Mouse (Mus musculus) limb, embryonic 14.5 days (tissue): ENCODE measurements at regions not wholly inside any gene's neighbourhood (a gene's known extent, or its start where the extent isn't known, plus 50 kb on each side); places are given as distances from the start of the nearest gene placed in this dataset.

Experiments used
- ATAC-seq: fragments of 200-750 bp; cut with Nextera tagmentation; 2 replicates; pipeline ENCODE4 v1.8.0; 2017; ENCODE audit warnings: low read depth, moderate number of reproducible peaks, moderate TSS enrichment; ENCODE audit not compliant: low FRiP score
- DNase-seq: peaks from one replicate; pipeline ENCODE4 v3.0.0-alpha.2; 2015; ENCODE audit warnings: low spot score
- H3K27ac ChIP-seq: fragments of 300-500 bp; sonication (generic); replicated peaks from 2 replicates; pipeline ENCODE4 v1.5.1; 2014; ENCODE audit warnings: low read depth, mild to moderate bottlenecking, low read length, moderate library complexity, mixed read lengths
- H3K27me3 ChIP-seq: fragments of 300-500 bp; sonication (generic); 2 replicates; pipeline ENCODE4 v1.6.1; 2014; ENCODE audit warnings: low read length, mixed read lengths; ENCODE audit not compliant: control insufficient read depth, insufficient read depth
- H3K36me3 ChIP-seq: fragments of 300-500 bp; sonication (generic); 2 replicates; pipeline ENCODE4 v1.6.1; 2014; ENCODE audit warnings: mild to moderate bottlenecking, low read length, moderate library complexity, mixed read lengths; ENCODE audit not compliant: control insufficient read depth, insufficient read depth
- H3K4me1 ChIP-seq: fragments of 300-500 bp; sonication (generic); 2 replicates; pipeline ENCODE4 v1.6.1; 2014; ENCODE audit warnings: antibody characterized with exemption, low read length, mixed read lengths; ENCODE audit not compliant: control insufficient read depth, insufficient read depth
- H3K4me2 ChIP-seq: fragments of 300-500 bp; sonication (generic); replicated peaks from 2 replicates; pipeline ENCODE4 v1.6.1; 2014; ENCODE audit warnings: low read depth, mild to moderate bottlenecking, low read length, moderate library complexity; ENCODE audit not compliant: severe bottlenecking
- H3K4me3 ChIP-seq: fragments of 300-500 bp; sonication (generic); replicated peaks from 2 replicates; pipeline ENCODE4 v1.5.1; 2014; ENCODE audit warnings: low read length
- H3K9ac ChIP-seq: fragments of 300-500 bp; sonication (generic); 2 replicates; pipeline ENCODE4 v1.6.1; 2014; ENCODE audit warnings: mild to moderate bottlenecking, low read depth, low read length, moderate library complexity; ENCODE audit not compliant: severe bottlenecking
- H3K9me3 ChIP-seq: fragments of 300-500 bp; sonication (generic); 2 replicates; pipeline ENCODE4 v1.6.1; 2016; ENCODE audit warnings: low read length; ENCODE audit not compliant: control insufficient read depth
- POLR2A ChIP-seq: fragments of 200-500 bp; IDR thresholded peaks from 2 replicates; pipeline ENCODE4 v1.8.0; 2012; ENCODE audit warnings: inconsistent platforms, mild to moderate bottlenecking, moderate library complexity, borderline replicate concordance; ENCODE audit not compliant: insufficient read depth, insufficient read length; ENCODE audit errors: extremely low read depth
- WGBS: fragments of 180-500 bp; shearing (Covaris S2); extraction: QIAGEN DNeasy Blood & Tissue Kit; methylation state at CpG from one replicate; pipeline ENCODE4 v1.1.7; 2014; 5-methylcytosine and 5-hydroxymethylcytosine counted together

DNA sequence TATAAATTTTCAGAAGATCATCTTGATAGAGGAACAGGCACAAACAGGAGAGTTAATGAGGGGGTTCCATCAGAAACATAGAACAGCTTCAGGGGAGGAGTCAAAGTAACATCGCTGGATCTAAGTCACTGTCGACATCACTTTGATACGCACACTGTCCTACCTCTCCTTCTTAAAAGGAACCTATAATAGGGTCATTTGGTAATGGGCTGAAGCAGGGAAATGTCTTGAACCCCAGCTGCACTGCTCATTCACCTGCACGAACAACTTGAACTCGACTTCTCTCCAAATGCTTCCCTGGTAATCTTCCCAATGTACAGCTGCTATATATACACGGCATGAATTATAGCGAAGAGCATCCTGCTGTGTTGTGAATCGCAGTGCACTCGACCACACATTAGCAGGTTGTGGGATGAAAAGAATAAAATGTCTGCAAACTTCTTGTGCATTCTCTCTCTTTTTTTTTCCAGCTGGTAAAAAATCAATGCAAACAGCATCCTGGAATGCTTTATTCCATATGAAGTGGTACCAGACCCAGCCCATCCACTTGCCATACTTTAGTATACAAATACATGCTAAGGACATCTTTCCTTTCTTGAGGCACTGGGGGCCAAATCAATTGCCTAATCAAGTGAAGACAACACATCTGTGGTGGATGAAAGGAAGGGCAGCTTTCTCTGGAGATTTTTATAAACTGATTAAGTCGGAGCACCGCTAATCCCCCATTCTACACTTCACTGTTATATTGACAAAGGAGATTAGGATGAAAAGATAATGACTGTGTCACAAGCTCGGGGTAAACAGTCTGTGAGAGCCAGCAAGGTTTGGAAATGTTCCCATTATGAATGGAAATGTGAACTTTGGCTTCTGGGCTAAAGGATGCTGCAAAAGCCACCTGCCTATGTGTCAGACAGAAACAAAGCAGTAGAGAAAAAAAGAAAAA, 325.6 kb upstream of the Itga1 start:
- Histone ChIP-seq H3K9me3 (no peaks in the 10 kb centered on the region), H3K4me3 (no peak overlapping the region), H3K9ac (no peak overlapping the region), H3K27me3 (no peaks in the 10 kb centered on the region), H3K36me3 (no peaks in the 10 kb centered on the region), H3K27ac (no peak overlapping the region), H3K4me1 (no peaks in the 10 kb centered on the region), H3K4me2 (no peak overlapping the region)
- 70% methylated on average over 12 of the region's 12 CpGs for WGBS
- TF ChIP-seq POLR2A, result no peak
- ATAC-seq (no peak), DNase-seq (no peak)

DNA sequence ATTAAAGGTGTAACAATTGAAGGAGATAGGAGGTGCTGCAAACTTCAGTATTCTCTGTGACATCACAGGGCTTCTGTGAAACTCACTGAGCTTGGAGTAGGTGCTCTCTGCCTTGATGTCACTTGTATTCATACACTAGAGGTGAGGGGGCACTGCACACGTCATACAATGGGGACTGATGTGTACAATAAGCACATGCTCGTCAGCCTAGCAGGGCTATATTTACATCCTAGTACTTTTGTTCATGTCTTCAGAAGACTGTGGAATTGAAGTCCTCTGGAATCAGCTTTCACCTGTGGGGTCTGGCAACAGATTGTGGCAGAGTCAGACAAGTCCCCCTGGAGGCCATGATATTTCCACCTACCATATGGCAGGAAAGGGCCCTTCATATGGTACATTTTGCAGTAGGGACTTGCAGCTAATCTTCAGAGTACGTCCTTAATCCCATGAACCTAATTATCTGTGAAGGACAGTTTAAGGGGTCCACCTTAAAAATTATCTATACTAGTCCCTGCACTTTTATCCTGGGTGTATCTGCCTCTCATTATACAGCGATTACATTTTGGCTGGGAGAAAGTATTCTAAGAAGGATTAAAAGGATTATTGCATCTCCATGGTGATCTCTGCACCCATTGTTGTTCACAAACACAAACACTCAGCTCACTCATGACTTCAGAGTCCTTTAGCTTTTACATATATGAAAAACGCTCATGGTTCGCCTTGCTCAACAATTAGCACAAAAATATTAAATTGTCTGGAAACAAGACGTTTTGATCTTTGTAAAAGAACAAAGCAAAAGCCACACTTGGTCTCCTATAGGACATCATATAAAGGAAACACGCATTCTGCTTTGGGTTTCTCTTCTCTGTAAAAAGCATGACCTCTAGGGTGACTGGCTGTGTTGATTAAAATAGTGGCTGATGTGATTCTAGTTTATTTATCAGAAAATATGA, 324.1 kb upstream of the Itga1 start:
- Histone ChIP-seq H3K4me1 (no peaks in the 10 kb centered on the region), H3K36me3 (no peaks in the 10 kb centered on the region), H3K9ac (no peak overlapping the region), H3K9me3 (no peaks in the 10 kb centered on the region), H3K4me2 (no peak overlapping the region), H3K27me3 (no peaks in the 10 kb centered on the region), H3K27ac (no peak overlapping the region), H3K4me3 (no peak overlapping the region)
- TF ChIP-seq POLR2A, result no peak
- WGBS, result 80% methylated on average over 8 of the region's 8 CpGs
- DNase-seq (no peak), ATAC-seq (no peak)

DNA sequence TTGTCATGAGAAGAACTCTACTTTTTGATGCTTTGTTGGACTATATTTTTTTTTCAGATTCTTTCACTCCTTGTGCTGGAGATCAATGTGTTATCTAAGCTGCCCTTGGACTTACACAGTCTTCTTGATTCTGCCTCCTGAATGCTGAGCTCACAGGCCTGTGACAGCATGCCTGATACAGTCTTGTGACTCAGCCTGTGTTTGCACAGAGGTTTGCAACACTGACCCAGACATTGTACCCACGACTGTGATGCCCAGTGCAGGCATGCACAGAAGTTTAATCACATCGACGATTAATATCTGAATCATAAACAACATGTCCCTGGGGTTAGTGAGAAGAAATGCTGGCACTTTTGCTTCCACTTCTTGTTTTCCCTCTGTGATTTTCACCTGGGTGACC, 322.0 kb upstream of the Itga1 start:
- Histone ChIP-seq H3K36me3 (no peaks in the 10 kb centered on the region), H3K9me3 (no peaks in the 10 kb centered on the region), H3K4me1 (no peaks in the 10 kb centered on the region), H3K9ac (no peak overlapping the region), H3K4me3 (no peak overlapping the region), H3K4me2 (no peak overlapping the region), H3K27me3 (no peaks in the 10 kb centered on the region), H3K27ac (no peak overlapping the region)
- no peak for TF ChIP-seq POLR2A
- DNase-seq (no peak), ATAC-seq (no peak)
- 77% methylated on average over 3 of the region's 3 CpGs for WGBS

DNA sequence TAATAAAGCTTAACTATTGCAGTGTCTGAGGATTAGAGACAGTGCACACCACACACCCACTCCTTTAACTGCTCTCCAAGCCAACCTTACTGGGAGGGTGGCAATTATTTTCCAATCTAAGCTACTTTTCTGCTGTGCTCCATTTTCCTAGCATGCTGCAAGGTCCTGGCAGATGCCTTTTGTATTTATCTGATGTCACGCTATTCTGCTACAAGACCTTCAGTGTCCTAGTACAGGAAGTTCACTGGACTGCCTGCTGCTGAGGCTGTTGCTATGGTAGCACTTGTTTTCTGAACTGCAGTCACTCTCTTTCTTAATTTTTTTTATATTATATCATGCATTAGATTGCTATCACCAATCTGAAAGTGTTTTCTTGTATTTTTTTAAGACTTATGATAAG, 319.7 kb upstream of the Itga1 start:
- no peak for DNase-seq
- H3K9ac ChIP-seq, result no peak overlapping the region
- H3K4me3 ChIP-seq, result no peak overlapping the region
- H3K27ac ChIP-seq, result no peak overlapping the region
- H3K9me3 ChIP-seq, result no peaks in the 10 kb centered on the region
- no peaks in the 10 kb centered on the region for H3K4me1 ChIP-seq
- ATAC-seq, result no peak
- 73% methylated on average over 1 of the region's 1 CpGs for WGBS
- no peak overlapping the region for H3K4me2 ChIP-seq
- no peaks in the 10 kb centered on the region for H3K36me3 ChIP-seq
- no peaks in the 10 kb centered on the region for H3K27me3 ChIP-seq
- TF ChIP-seq POLR2A, result no peak

DNA sequence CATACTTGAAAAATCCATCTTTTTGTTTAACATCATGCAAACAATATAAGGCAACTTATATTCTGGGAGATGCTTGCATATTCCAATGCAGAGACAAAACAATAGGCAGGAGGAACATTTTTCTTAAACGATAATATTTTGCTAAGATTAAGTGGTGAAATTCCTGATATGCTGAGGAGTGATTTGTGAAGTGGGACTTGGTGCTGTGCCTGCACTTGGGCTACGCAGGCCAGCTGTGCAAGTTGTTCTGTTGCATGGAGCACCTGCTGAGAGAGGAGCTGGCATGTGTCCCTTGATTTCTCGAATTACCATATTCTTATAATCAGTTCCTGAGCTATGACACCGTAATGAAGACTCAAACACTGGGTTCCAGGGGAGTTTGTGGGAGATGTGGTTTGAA, 316.1 kb upstream of the Itga1 start:
- Histone ChIP-seq H3K4me1 (no peaks in the 10 kb centered on the region), H3K4me3 (no peak overlapping the region), H3K27me3 (no peaks in the 10 kb centered on the region), H3K9ac (no peak overlapping the region), H3K9me3 (no peaks in the 10 kb centered on the region), H3K27ac (no peak overlapping the region), H3K36me3 (no peaks in the 10 kb centered on the region), H3K4me2 (no peak overlapping the region)
- no peak for TF ChIP-seq POLR2A
- ATAC-seq, result no peak
- 63% methylated on average over 4 of the region's 4 CpGs for WGBS
- DNase-seq, result no peak
